Mouse (Mus musculus): ENCODE measurements around the gene Kdm6b.

The Kdm6b gene

DNA sequence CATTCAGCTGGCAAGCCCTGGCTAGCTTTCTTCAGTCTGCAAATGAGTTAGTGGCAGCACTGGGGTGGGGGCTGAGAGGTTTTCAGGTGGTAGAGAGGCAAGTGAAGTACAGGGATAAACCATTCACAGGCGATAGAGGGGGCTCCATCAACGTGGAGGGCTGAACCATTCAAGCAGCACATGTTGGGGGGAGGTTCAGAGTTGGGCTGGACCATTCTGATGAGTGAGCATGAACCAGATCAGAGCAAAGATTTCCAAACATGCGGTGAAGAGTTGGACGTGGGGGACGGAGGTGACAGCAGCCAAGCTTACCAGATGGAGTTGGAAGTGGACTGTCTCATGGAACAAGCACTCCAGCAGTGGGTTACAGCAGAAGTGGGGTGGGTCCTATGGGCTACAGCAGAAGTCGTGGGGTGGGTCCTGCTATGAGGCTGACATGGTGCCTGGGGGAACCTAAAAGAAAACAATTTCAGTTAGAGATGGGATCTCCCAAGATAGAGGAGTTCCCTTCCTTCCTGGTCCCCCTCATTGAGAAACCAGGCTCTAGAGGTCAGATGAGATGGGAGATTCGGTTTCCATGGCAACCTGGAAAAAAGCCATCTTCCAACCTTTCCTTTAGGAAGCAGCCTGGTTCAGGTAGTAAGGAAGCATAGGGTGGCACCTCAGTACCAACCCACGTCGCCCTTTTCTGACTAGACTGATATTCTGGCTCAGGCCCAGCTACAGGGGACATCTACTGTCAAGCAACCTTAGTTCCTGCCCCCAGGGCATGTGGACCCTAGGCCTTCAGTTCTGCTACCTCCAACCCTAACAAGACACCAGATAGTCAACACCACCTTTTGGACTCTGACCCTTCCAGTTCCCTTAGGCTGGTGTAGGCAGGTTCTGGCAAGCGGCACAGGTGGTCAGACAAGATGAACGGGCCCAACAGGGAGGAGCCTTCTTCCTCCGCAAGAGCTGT lies at the start of gene Kdm6b:
Gene Kdm6b (minus strand): TSS at position 455 of the 961 bp plus-strand sequence.
- TF ChIP-seq GATA4 (IDR thresholded peaks at IDR 0.05; ENCODE audit: insufficient replicate concordance, low read length), result no peak

- no peak for TF ChIP-seq GATA4 (IDR thresholded peaks at IDR 0.05; ENCODE audit: insufficient replicate concordance, low read length)
These were observed 48.1 kb upstream of the Kdm6b start for GRCm38 (mm10) chr11:69461568-69461967.

GRCm38 (mm10) chr11:69459883-69460282 lies 46.4 kb upstream of the Kdm6b start:
- TF ChIP-seq GATA4 (IDR thresholded peaks at IDR 0.05; ENCODE audit: insufficient replicate concordance, low read length), result no peak

DNA sequence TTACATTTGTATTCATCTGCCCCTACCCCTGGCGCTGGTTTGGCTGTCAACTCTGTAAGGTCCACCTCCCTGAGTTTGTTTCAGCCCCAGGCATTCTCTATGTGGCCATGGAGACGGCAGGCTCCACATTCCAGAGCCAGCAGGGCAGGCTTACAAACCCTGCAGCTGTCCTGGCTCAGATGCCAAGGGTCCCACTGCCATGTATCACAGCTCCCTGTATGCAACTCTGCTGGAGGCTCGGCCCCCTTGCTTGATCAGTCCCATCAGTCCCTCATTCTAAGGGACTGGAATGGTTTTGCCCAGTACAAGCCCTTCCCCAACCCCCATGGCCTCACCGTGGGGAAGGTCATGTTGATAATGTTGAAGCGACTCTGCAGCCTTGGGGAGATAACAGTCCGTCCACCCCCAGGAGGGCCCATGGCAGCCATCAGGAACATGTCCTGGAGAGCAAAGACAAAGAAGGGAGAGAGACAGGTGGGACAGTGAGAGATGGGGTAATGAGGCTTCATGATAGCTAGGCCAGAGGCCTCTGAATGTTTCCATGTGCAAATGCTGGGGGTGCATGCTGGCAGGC lies 43.6 kb upstream of the Kdm6b start:
- TF ChIP-seq GATA4 (IDR thresholded peaks at IDR 0.05; ENCODE audit: insufficient replicate concordance, low read length), result no peak

DNA sequence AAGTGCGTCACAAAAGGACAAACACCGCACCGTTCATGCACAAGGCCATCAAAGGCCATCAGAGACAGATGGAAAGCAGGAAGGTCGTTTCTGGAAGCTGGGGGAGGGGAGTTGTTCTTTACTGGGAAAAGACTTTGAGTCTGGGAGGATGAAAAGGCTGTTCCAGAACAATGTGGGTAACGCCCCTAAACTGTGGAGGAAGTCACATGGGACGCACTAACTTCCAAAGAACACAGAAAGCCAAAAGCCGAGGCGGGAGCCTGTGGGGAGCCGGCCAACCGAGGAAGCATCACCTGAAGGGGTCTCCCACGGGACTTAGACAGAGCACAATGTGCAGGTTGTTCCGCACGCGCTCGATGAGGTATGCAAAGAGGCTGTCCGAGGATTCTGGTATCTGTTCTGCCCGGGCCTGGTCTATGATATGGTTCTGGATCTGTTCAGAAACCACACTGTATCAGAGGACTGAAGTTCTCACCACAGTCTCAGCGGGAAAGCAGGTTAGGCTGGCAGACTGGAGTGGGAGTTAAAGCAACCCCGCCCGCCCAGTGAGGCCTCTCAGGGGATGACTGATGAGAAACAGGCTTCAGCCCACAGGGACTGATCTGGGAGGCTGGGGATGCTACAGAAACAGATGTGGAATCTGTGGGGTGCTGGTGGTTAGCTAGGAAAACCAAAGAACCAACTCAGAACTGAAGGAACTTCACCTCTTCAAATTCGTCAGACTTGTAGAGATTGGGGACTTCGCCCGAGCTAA lies 38.8 kb upstream of the Kdm6b start:
- no peak for TF ChIP-seq GATA4 (IDR thresholded peaks at IDR 0.05; ENCODE audit: insufficient replicate concordance, low read length)

DNA sequence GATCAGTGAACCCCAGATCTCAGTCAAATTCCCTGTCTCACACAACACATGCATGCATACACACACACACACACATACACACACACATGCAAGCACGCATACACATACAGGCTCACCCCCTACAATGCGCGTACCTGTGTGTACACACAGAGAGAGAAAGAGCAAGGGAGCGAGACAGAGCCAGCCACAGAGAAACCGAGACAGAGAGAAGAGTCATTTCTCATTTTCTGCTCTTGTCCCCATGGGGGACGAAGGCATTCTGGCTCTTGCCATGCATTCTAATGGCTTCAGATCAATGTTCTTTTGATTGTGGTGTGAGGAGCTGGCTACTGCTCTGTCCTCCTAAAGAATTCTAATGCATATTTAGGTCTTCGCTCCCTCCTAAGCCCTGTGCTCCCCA lies 33.8 kb upstream of the Kdm6b start:
- TF ChIP-seq GATA4 (IDR thresholded peaks at IDR 0.05; ENCODE audit: insufficient replicate concordance, low read length), result no peak

DNA sequence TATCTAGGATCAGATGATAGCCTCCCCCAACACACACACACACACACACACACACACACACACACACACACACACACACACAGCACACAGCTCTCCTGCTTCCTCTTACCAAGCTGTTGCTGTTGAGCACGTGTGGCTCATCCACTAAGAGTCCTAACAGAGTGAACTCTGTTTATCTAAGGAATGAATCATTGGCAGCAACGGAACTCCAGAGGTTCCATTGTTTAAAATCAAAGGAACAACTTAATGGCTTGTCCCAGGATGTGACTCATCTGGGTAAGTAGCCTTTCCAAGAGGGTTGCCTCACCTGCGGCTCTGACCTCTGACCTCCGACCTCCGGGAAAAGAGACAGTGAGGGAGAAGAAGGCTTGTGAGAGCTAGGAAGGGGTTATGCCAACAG lies 29.9 kb upstream of the Kdm6b start:
- TF ChIP-seq GATA4 (IDR thresholded peaks at IDR 0.05; ENCODE audit: insufficient replicate concordance, low read length), result no peak

DNA sequence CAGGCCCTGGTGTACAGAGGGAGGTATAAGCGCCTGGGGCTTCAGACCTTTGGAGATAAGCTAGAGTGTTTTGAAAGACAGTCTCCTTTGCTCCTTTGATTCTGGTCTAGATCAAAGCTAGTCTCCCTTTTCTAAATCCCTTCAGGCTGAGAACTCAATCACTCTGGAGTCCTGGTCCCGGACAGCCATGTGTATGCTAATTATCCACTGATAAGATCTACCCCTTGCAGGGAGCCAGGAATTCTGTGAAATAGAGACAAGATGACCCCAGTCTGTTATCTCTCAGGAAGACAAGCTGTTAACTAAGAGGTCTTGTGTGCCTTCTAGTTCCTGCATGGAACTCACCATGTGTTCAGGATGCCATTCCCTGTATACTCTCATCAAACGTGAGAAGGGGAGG lies 23.8 kb upstream of the Kdm6b start:
- TF ChIP-seq GATA4 (IDR thresholded peaks at IDR 0.05; ENCODE audit: insufficient replicate concordance, low read length), result no peak

- no peak for TF ChIP-seq GATA4 (IDR thresholded peaks at IDR 0.05; ENCODE audit: insufficient replicate concordance, low read length)
These were observed 19.7 kb upstream of the Kdm6b start for GRCm38 (mm10) chr11:69433189-69433588.

- TF ChIP-seq GATA4 (IDR thresholded peaks at IDR 0.05; ENCODE audit: insufficient replicate concordance, low read length), result no peak
These were observed 19.1 kb upstream of the Kdm6b start for GRCm38 (mm10) chr11:69432640-69432982.

GRCm38 (mm10) chr11:69431829-69432639 lies 18.6 kb upstream of the Kdm6b start:
- TF ChIP-seq GATA4 (IDR thresholded peaks at IDR 0.05; ENCODE audit: insufficient replicate concordance, low read length), result no peak

GRCm38 (mm10) chr11:69430631-69431030 lies 17.2 kb upstream of the Kdm6b start:
- TF ChIP-seq GATA4 (IDR thresholded peaks at IDR 0.05; ENCODE audit: insufficient replicate concordance, low read length), result no peak

DNA sequence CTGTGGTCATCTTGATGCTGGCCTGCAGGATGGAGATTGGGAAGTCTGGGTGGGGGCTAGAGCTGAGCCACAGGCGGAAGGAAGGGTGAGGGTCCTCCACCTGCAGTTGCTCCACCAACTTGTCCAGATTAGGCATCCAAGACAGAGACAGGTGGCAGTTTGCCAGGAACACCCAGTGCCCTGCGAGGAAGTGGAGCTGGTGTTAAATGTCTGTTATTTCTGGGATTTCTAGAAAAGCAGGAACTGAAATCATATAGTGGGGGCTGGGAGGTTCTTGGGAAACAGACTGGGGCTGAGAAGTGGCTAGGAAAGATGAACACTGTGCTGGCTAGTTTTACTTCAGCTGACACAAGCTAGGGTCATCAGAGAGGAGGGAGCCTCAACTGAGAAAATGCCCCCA lies 15.8 kb upstream of the Kdm6b start:
- no peak for TF ChIP-seq GATA4 (IDR thresholded peaks at IDR 0.05; ENCODE audit: insufficient replicate concordance, low read length)

GRCm38 (mm10) chr11:69428751-69429150 lies 15.3 kb upstream of the Kdm6b start:
- no peak for TF ChIP-seq GATA4 (IDR thresholded peaks at IDR 0.05; ENCODE audit: insufficient replicate concordance, low read length)

DNA sequence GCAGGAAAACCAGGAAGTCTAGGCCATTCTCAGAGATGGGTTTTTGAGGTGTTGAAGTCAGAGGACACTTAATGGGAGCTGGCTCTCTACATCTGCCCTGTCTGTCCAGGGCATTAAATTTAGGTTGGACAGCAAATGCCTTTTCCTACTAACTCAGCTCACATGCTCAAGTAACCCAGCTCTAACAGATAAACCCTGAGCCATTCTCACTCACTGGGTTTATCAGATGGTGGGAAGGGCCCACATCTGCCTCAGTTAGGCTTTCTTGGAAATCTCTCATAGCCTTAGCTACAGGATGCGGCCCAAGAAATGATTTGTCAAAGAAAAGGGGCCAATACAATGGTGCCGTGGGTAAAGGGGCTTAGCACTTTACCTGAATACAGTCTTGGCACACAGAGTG lies 12.8 kb upstream of the Kdm6b start:
- TF ChIP-seq GATA4 (IDR thresholded peaks at IDR 0.05; ENCODE audit: insufficient replicate concordance, low read length), result no peak
